Mouse (Mus musculus): ENCODE results near the gene Rad54l2.

- TF ChIP-seq EP300 (IDR thresholded peaks at IDR 0.05; ENCODE audit: insufficient read depth, low read depth, low read length) = no peak
- TF ChIP-seq CTCF (IDR thresholded peaks at IDR 0.05) = no peak
These were observed 132.2 kb downstream of the Rad54l2 start for GRCm38 (mm10) chr9:106656820-106657219.

Measured in heart, adult 2 months (tissue).